Mouse (Mus musculus) left cerebral cortex, postnatal 14 days (tissue): ENCODE measurements around the gene Ear10. TPM values are rescaled to one million over a fixed set of nuclear protein-coding genes. Genes with fewer than 3 reads are reported as not detected.

Source experiments
- total RNA-seq, 2 experiments: library from RNA; stranded (reverse); gene quantifications; 2 replicates each; pipeline ENCODE4 v1.2.3; 2021

Gene Ear10
- total RNA-seq, 2 experiments from 2014 or later = not detected

Other genes with a start within 250 kb of the Ear10 start
- not detected for gene Gm8165, start 246.4 kb downstream of the Ear10 start, total RNA-seq
- gene Gm7324, start 225.7 kb downstream of the Ear10 start, total RNA-seq = 1 to 10 TPM; 1.9 to 2.3 TPM
- not detected for gene Gm16506, start 196.1 kb downstream of the Ear10 start, total RNA-seq
- gene Gm6526, start 175.7 kb downstream of the Ear10 start, total RNA-seq = not detected
- gene Gm8180, start 138.8 kb downstream of the Ear10 start, total RNA-seq = not detected
- not detected for gene Ear1, start 48.0 kb downstream of the Ear10 start, total RNA-seq
- gene Gm8113, start 1.8 kb upstream of the Ear10 start, total RNA-seq = under 1 TPM in 1 of 2 experiments, not detected in 1; 0.17 TPM
- gene Ang5, start 33.5 kb upstream of the Ear10 start, total RNA-seq = not detected
- gene Ang6, start 78.7 kb upstream of the Ear10 start, total RNA-seq = not detected
- gene Ear2, start 179.1 kb upstream of the Ear10 start, total RNA-seq = 1 to 10 TPM in 1 of 2 experiments, under 1 TPM in 1; 0.66 to 1.1 TPM
- not detected for gene Gm3327, start 200.3 kb upstream of the Ear10 start, total RNA-seq